Mouse (Mus musculus) brain, embryonic 14.5 days (tissue): ENCODE data around the gene Nrm.

Experiments used
- CTCF ChIP-seq: fragments of 200-500 bp; IDR thresholded peaks from 2 replicates; pipeline ENCODE4 v1.5.1; 2012; ENCODE audit warnings: inconsistent platforms, mild to moderate bottlenecking, moderate library complexity, borderline replicate concordance; ENCODE audit not compliant: insufficient read depth, insufficient read length; ENCODE audit errors: extremely low read depth
- POLR2A ChIP-seq: fragments of 200-500 bp; IDR thresholded peaks from 2 replicates; pipeline ENCODE4 v1.6.1; 2012; ENCODE audit warnings: mild to moderate bottlenecking, inconsistent platforms, borderline replicate concordance; ENCODE audit not compliant: poor library complexity, insufficient read depth, insufficient read length, severe bottlenecking; ENCODE audit errors: extremely low read depth

GRCm38 (mm10) chr17:35836178-35836965 is 24.7 kb upstream of the Nrm start:
- peak; percentile 72; the same call in 1 of the 2 replicates for TF ChIP-seq CTCF
- TF ChIP-seq POLR2A = no peak
